Mouse (Mus musculus) midbrain, postnatal 0 days (tissue): ENCODE results near the gene Trim40. TPM values are rescaled to one million over a fixed set of nuclear protein-coding genes. Genes with fewer than 3 reads are reported as not detected.

Source experiments
- ATAC-seq: fragments of 200-750 bp; cut with Nextera tagmentation; 2 replicates; pipeline ENCODE4 v1.8.0; 2017; ENCODE audit warnings: moderate number of reproducible peaks, mild to moderate bottlenecking, moderate TSS enrichment, moderate library complexity; ENCODE audit not compliant: low FRiP score
- DNase-seq: peaks from one replicate; pipeline ENCODE4 v3.0.0-alpha.2; 2015; ENCODE audit warnings: low spot score
- H3K27ac ChIP-seq: fragments of 300-500 bp; sonication (generic); 2 replicates; pipeline ENCODE4 v1.5.1; 2014; ENCODE audit warnings: low read depth, mild to moderate bottlenecking, low read length, mixed read lengths
- H3K27me3 ChIP-seq: fragments of 300-500 bp; sonication (generic); 2 replicates; pipeline ENCODE4 v1.6.1; 2014; ENCODE audit warnings: low read length, control low read depth, mixed read lengths; ENCODE audit not compliant: insufficient read depth
- H3K36me3 ChIP-seq: fragments of 300-500 bp; sonication (generic); 2 replicates; pipeline ENCODE4 v1.6.1; 2014; ENCODE audit warnings: low read length, control low read depth, mixed read lengths; ENCODE audit not compliant: insufficient read depth
- H3K4me1 ChIP-seq: fragments of 300-500 bp; sonication (generic); 2 replicates; pipeline ENCODE4 v1.6.1; 2014; ENCODE audit warnings: mild to moderate bottlenecking, control low read depth, antibody characterized with exemption, low read length, mixed read lengths; ENCODE audit not compliant: insufficient read depth
- H3K4me2 ChIP-seq: fragments of 300-500 bp; sonication (generic); 2 replicates; pipeline ENCODE4 v1.6.1; 2014; ENCODE audit warnings: low read depth, mild to moderate bottlenecking, low read length, mixed read lengths; ENCODE audit not compliant: poor library complexity, severe bottlenecking
- H3K4me3 ChIP-seq: fragments of 300-500 bp; sonication (generic); 2 replicates; pipeline ENCODE4 v1.5.1; 2014; ENCODE audit warnings: low read depth, mild to moderate bottlenecking, low read length, moderate library complexity
- H3K9ac ChIP-seq: fragments of 300-500 bp; sonication (generic); replicated peaks from 2 replicates; pipeline ENCODE4 v1.6.1; 2014; ENCODE audit warnings: mild to moderate bottlenecking, low read length, moderate library complexity, mixed read lengths; ENCODE audit not compliant: poor library complexity, severe bottlenecking
- H3K9me3 ChIP-seq: fragments of 300-500 bp; sonication (generic); 2 replicates; pipeline ENCODE4 v1.6.1; 2016; ENCODE audit warnings: low read length, control low read depth
- CTCF ChIP-seq: IDR thresholded peaks from 2 replicates; pipeline ENCODE4 v1.5.1; 2016; ENCODE audit warnings: antibody characterized with exemption, mild to moderate bottlenecking
- WGBS: fragments of 180-500 bp; shearing (Covaris S2); extraction: QIAGEN DNeasy Blood & Tissue Kit; methylation state at CpG from one replicate; pipeline ENCODE4 v1.1.7; 2014; 5-methylcytosine and 5-hydroxymethylcytosine counted together
- polyA plus RNA-seq: library from polyadenylated mRNA; unstranded; fragments of >200 nt; fragmentation: Nextera tagmentation; extraction: Ambion mirVana; gene quantifications from 2 replicates; pipeline ENCODE4 v1.2.1, GENCODE M21; 2015
- total RNA-seq: library from RNA; depleted of rRNA; stranded (reverse); fragments of >200 nt; gene quantifications from 2 replicates; pipeline ENCODE4 v1.2.3, GENCODE M21; 2014

The Trim40 gene
- total and polyA plus RNA-seq, 2 experiments from 2014 or later: 0.19 TPM; not detected in 1

GRCm38 (mm10) chr17:36885132-36885790 is 4.7 kb downstream of the Trim40 start:
- ATAC-seq: no peak
- Histone ChIP-seq H3K4me2 (no peak overlapping the region), H3K9me3 (no peaks in the 10 kb centered on the region), H3K4me1 (no peaks in the 10 kb centered on the region), H3K27me3 (no peaks in the 10 kb centered on the region), H3K4me3 (no peak overlapping the region), H3K36me3 (no peaks in the 10 kb centered on the region), H3K27ac (no peak overlapping the region), H3K9ac (no peak overlapping the region)
- TF ChIP-seq CTCF: no peak
- WGBS: 93% methylated on average over 12 of the region's 12 CpGs
- no peak for DNase-seq

- no peak overlapping the region for H3K27ac ChIP-seq
- H3K9ac ChIP-seq: no peak overlapping the region
- no peaks in the 10 kb centered on the region for H3K27me3 ChIP-seq
- DNase-seq (no peak), ATAC-seq (no peak)
- no peaks in the 10 kb centered on the region for H3K36me3 ChIP-seq
- TF ChIP-seq CTCF: no peak
- H3K4me1 ChIP-seq: no peaks in the 10 kb centered on the region
- no peaks in the 10 kb centered on the region for H3K9me3 ChIP-seq
- WGBS: 63% methylated on average over 2 of the region's 2 CpGs
- H3K4me2 ChIP-seq: no peak overlapping the region
- H3K4me3 ChIP-seq: no peak overlapping the region
Measured at GRCm38 (mm10) chr17:36883350-36883749, 6.6 kb downstream of the Trim40 start.

- no peak for ATAC-seq
- 73% methylated on average over 4 of the region's 4 CpGs for WGBS
- no peaks in the 10 kb centered on the region for H3K27me3 ChIP-seq
Measured at GRCm38 (mm10) chr17:36874636-36875035, 15.3 kb downstream of the Trim40 start.

GRCm38 (mm10) chr17:36869955-36870810 is 19.7 kb downstream of the Trim40 start:
- Histone ChIP-seq H3K27me3 (0 out of 2 replicates have a peak, but pooled peaks cover 3% of the 10 kb centered on the region), H3K36me3 (no peaks in the 10 kb centered on the region), H3K4me1 (no peaks in the 10 kb centered on the region), H3K9ac (no peak overlapping the region), H3K27ac (no peak overlapping the region), H3K9me3 (no peaks in the 10 kb centered on the region), H3K4me2 (no peak overlapping the region), H3K4me3 (no peak overlapping the region)
- TF ChIP-seq CTCF: no peak
- no peak for ATAC-seq
- no peak for DNase-seq
- 75% methylated on average over 25 of the region's 25 CpGs for WGBS

More at GRCm38 (mm10) chr17:36874636-36875035, 15.3 kb downstream of the Trim40 start:
- H3K4me1 ChIP-seq: no peaks in the 10 kb centered on the region
- no peak overlapping the region for H3K27ac ChIP-seq
- H3K4me2 ChIP-seq: no peak overlapping the region
- no peaks in the 10 kb centered on the region for H3K36me3 ChIP-seq
- no peak overlapping the region for H3K9ac ChIP-seq
- H3K4me3 ChIP-seq: no peak overlapping the region
- no peak for DNase-seq
- TF ChIP-seq CTCF: no peak
- H3K9me3 ChIP-seq: no peaks in the 10 kb centered on the region

GRCm38 (mm10) chr17:36869284-36869954 is 20.5 kb downstream of the Trim40 start, which contains the start of gene Trim10:
Gene Trim10, plus strand, starts transcription at chr17:36869574.
- no peaks in the 10 kb centered on the region for H3K4me1 ChIP-seq
- TF ChIP-seq CTCF: no peak
- ATAC-seq (no peak), DNase-seq (no peak)
- H3K9me3 ChIP-seq: no peaks in the 10 kb centered on the region
- 82% methylated on average over 4 of the region's 4 CpGs for WGBS
- no peak within 1 kb of the TSS for H3K27ac ChIP-seq
- no peak within 1 kb of the TSS for H3K4me2 ChIP-seq
- no peaks in the 10 kb centered on the region for H3K36me3 ChIP-seq
- no peak within 1 kb of the TSS for H3K4me3 ChIP-seq
- H3K27me3 ChIP-seq: 0 out of 2 replicates have a peak, but pooled peaks cover 3% of the 10 kb centered on the region
- H3K9ac ChIP-seq: no peak within 1 kb of the TSS
